In the genomic region with DNA sequence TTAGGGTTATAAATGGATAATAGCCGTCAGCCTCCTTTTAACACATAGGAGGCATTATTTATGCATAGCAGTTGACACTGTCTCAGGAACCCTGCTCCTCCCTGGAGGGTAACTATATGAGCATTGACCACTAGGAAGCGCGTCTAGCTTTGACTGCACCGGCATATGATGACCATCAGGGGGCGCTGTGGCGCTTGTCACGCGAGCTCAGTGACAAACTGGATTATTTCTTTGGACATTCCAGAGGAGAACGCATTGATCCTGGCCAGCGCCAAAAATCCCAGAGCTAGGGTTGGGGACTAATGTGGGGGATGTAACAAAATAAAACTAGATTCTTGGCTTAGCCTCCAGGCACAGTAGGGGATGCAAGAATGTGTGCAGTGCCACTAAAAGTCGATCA, we compare ENCODE assay signal across 8 mouse cellular contexts. TPM values are rescaled to one million over a fixed set of nuclear protein-coding genes. Genes with fewer than 3 reads are reported as not detected.
DNase-seq lines count a peak whose midpoint lies in the region; ATAC-seq and TF ChIP-seq lines count a peak whose summit lies in the region.
"Had no signal": no experiment of that assay in that cellular context is flagged by ENCODE, and none has a peak within 500 bp of the region (broad histone marks: within the 10 kb centered on the region; RNA-seq: fewer than 3 reads in every experiment).

No protein-coding gene starts in this region.

- peak overlapping the region; percentile 11 for H3K27ac ChIP-seq in ES-Bruce4 (ENCODE audit: insufficient read depth, low read length)
- H3K27ac ChIP-seq in heart, postnatal 0 days (ENCODE audit: low read depth): no peak overlapping the region

- H3K9ac ChIP-seq in ES-Bruce4 (ENCODE audit: low read depth, poor library complexity, severe bottlenecking): no peak overlapping the region
- H3K9ac ChIP-seq in heart, postnatal 0 days (replicated peaks; ENCODE audit: low read depth, low read length): no peak overlapping the region

- DNase-seq in adrenal gland, adult 18-20 months (ENCODE audit: low spot score in 2 of 2): peak; percentile 76 to 80
- peak; percentile 85 for DNase-seq in embryo, embryonic 10.5 days (ENCODE audit: low spot score)
- DNase-seq in heart, postnatal 0 days (ENCODE audit: low spot score): peak; percentile 70
- DNase-seq in layer of hippocampus, adult 11-12 months (ENCODE audit: low spot score): peak; percentile 68
- peak; percentile 86 for DNase-seq in lung, postnatal 14 days
- peak; percentile 76 for DNase-seq in right cerebral cortex, postnatal 14 days

- no peak overlapping the region for H3K4me2 ChIP-seq in heart, postnatal 0 days (ENCODE audit: low read depth, low read length)

- TF ChIP-seq CTCF in ES-Bruce4 (IDR thresholded peaks at IDR 0.05; ENCODE audit: low read depth, low read length): peak; percentile 99
- peak; percentile 95 for TF ChIP-seq CTCF in heart, postnatal 0 days (IDR thresholded peaks at IDR 0.05; ENCODE audit: low read depth)

- no peaks in the 10 kb centered on the region for H3K4me1 ChIP-seq in ES-Bruce4 (ENCODE audit: control insufficient read depth, insufficient read depth, low read length)
- H3K4me1 ChIP-seq in heart, postnatal 0 days (ENCODE audit: control insufficient read depth, insufficient read depth): no peaks in the 10 kb centered on the region

- 0 out of 2 replicates have a peak, but pooled peaks have one; percentile 30 for TF ChIP-seq EP300 in ES-Bruce4 (IDR thresholded peaks at IDR 0.05; ENCODE audit: insufficient read depth, low read depth, low read length)
- TF ChIP-seq EP300 in heart, postnatal 0 days (IDR thresholded peaks at IDR 0.05; ENCODE audit: low read depth): no peak

- no peak overlapping the region for H3K4me3 ChIP-seq in ES-Bruce4 (ENCODE audit: low read depth, low read length)
- no peak overlapping the region for H3K4me3 ChIP-seq in heart, postnatal 0 days (ENCODE audit: low read depth, low read length)

- WGBS in heart, postnatal 0 days: 7% methylated on average over 11 of the region's 11 CpGs

- no peaks in the 10 kb centered on the region for H3K36me3 ChIP-seq in ES-Bruce4 (ENCODE audit: control insufficient read depth, insufficient read depth, low read length, poor library complexity, severe bottlenecking)
- H3K36me3 ChIP-seq in heart, postnatal 0 days (replicated peaks; ENCODE audit: control insufficient read depth, insufficient read depth, low read length): no peaks in the 10 kb centered on the region

- TF ChIP-seq POLR2A in ES-Bruce4 (IDR thresholded peaks at IDR 0.05; ENCODE audit: insufficient read depth, low read length): no peak

- ATAC-seq in heart, postnatal 0 days (ENCODE audit: insufficient read depth, low read depth): 0 out of 2 replicates have a peak, but pooled peaks have one; percentile 22

- no peaks in the 10 kb centered on the region for H3K9me3 ChIP-seq in ES-Bruce4 (replicated peaks; ENCODE audit: control insufficient read depth, insufficient read depth, low read length, poor library complexity, severe bottlenecking)
- H3K9me3 ChIP-seq in heart, postnatal 0 days (replicated peaks; ENCODE audit: control insufficient read depth, low read length): no peaks in the 10 kb centered on the region

- H3K27me3 ChIP-seq in ES-Bruce4 (ENCODE audit: control insufficient read depth, insufficient read depth, low read length, poor library complexity, severe bottlenecking): no peaks in the 10 kb centered on the region
- peaks cover 26% of the 10 kb centered on the region for H3K27me3 ChIP-seq in heart, postnatal 0 days (ENCODE audit: control insufficient read depth, insufficient read depth, low read length)

RNA-seq across cellular contexts. Expression of a gene that starts 35.3 kb away (rescaled TPM):
- polyA plus RNA-seq in ES-Bruce4 (2011; ENCODE audit: insufficient read depth, insufficient read length, low read depth, missing spikeins): 66.8 and 72.5 TPM in 2 replicates
- total RNA-seq in adrenal gland, adult 18-20 months (2021): 10 to 100 TPM; 88.5 to 90.6 TPM
- total RNA-seq in heart, postnatal 0 days (2014; rRNA removed; ENCODE audit: low replicate concordance): 150 TPM in 2 replicates
- polyA plus RNA-seq in heart, postnatal 0 days (2015; fragmentation: Nextera tagmentation; extraction: Ambion mirVana): 56.9 and 61.7 TPM in 2 replicates

RNA-seq across cellular contexts. Expression of a gene that starts 43.9 kb away (rescaled TPM):
- 32.9 and 38.5 TPM in 2 replicates for polyA plus RNA-seq in ES-Bruce4 (2011; ENCODE audit: insufficient read depth, insufficient read length, low read depth, missing spikeins)
- 1 to 10 TPM; 6.8 to 7.7 TPM for total RNA-seq in adrenal gland, adult 18-20 months (2021)
- 15.9 and 23.5 TPM in 2 replicates for total RNA-seq in heart, postnatal 0 days (2014; rRNA removed; ENCODE audit: low replicate concordance)
- polyA plus RNA-seq in heart, postnatal 0 days (2015; fragmentation: Nextera tagmentation; extraction: Ambion mirVana): 5.6 and 6.2 TPM in 2 replicates

RNA-seq across cellular contexts. Expression of a gene that starts 53.6 kb away (rescaled TPM):
- 43.6 and 44.5 TPM in 2 replicates for polyA plus RNA-seq in ES-Bruce4 (2011; ENCODE audit: insufficient read depth, insufficient read length, low read depth, missing spikeins)
- 10 to 100 TPM; 18.3 to 19.4 TPM for total RNA-seq in adrenal gland, adult 18-20 months (2021)
- 16.7 and 21.0 TPM in 2 replicates for total RNA-seq in heart, postnatal 0 days (2014; rRNA removed; ENCODE audit: low replicate concordance)
- polyA plus RNA-seq in heart, postnatal 0 days (2015; fragmentation: Nextera tagmentation; extraction: Ambion mirVana): 14.2 and 18.3 TPM in 2 replicates

RNA-seq across cellular contexts. Expression of a gene that starts 55.0 kb away (rescaled TPM):
- 15.8 and 17.1 TPM in 2 replicates for polyA plus RNA-seq in ES-Bruce4 (2011; ENCODE audit: insufficient read depth, insufficient read length, low read depth, missing spikeins)
- total RNA-seq in adrenal gland, adult 18-20 months (2021): 1 to 10 TPM in 1 of 2 experiments, not detected in 1; 1.7 TPM
- total RNA-seq in heart, postnatal 0 days (2014; rRNA removed; ENCODE audit: low replicate concordance): 2.0 TPM in 1 of 2 replicates, not detected in the other
- polyA plus RNA-seq in heart, postnatal 0 days (2015; fragmentation: Nextera tagmentation; extraction: Ambion mirVana): 0.46 TPM in 1 of 2 replicates, not detected in the other
- total RNA-seq: layer of hippocampus, adult 8-10 months had no signal
